Mouse (Mus musculus): ENCODE results near the gene Adamts7. TPM values are rescaled to one million over a fixed set of nuclear protein-coding genes. Genes with fewer than 3 reads are reported as not detected.

Adamts7 gene
- 21.2 and 23.9 TPM in 2 replicates for polyA plus RNA-seq (2012; rRNA removed)

GRCm38 (mm10) chr9:90162926-90163748 is at the start of gene Adamts7:
Adamts7 (plus strand) TSS chr9:90163069.

DNA sequence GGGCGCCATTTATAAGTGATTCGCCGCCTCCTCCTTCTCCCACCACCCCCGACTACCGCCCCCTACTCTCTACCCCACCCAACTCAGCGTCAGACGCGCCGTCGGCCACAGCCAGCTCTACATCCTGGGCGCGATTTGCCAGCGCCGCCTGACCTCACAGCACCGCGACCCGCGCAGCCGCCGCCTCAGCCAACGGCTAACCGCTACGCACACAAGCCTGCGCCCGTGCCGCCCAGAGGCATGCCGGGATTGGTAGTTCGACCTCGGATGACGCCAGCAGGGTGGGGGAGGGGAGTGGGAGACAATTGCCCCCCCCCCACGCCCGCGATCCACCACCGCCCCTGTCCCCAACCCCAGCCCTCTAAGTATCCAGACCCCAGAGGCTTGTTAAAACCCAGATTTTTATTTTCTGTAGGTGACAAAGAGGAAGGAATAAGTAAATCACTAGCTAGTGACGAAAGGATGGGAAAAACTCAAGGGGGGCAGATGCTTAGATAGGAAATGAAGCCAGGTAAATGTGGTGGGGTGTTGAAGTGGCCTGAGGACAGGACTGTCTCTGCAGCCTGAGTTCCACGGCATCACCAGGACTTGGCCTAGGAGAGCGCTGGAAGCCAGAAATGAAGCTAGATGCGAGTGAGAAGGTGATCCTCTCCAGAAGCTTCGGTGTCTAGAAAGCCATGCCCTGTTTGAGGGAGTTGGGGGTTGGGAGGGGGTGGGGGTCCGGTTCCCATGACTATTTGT is 48.1 kb upstream of the Adamts7 start, which contains the start of gene Morf4l1:
TSS of gene Morf4l1 (minus strand) at position 208 of the 741 bp plus-strand sequence.

Other genes with a start within 250 kb of the Adamts7 start
- gene Ctsh, start 108.9 kb upstream of the Adamts7 start, polyA plus RNA-seq (2012; rRNA removed), result 12.2 and 12.7 TPM in 2 replicates
- gene Morf4l1, start 48.3 kb upstream of the Adamts7 start, polyA plus RNA-seq (2012; rRNA removed), result 542 and 566 TPM in 2 replicates
- 13.2 and 13.9 TPM in 2 replicates for gene Tbc1d2b, start 107.7 kb downstream of the Adamts7 start, polyA plus RNA-seq (2012; rRNA removed)